Mouse (Mus musculus): ENCODE data around the gene Lmo2. TPM values are rescaled to one million over a fixed set of nuclear protein-coding genes. Genes with fewer than 3 reads are reported as not detected.

The Lmo2 gene
- polyA plus RNA-seq, 1 experiment from 2014 or later, result 44.5 TPM

DNA sequence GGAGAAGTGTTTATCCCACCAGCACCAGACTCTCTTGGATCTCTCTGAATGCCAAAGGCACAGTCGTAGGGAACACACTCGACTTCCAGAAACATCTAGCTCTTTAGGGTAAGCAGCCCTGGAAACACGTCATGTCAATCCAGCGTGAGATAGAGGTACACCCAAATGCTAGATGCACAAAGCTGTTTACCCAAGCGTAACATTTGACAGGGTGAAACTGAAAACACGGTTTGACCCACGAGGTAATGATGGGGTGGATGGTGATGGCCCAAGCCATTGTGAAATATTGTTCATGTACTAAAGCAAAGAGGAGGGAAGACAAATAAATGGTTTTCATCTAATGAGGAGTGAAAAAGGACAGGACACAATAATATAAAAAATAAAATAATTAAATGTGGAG is 23.5 kb upstream of the Lmo2 start:
- WGBS, result 55% methylated on average over 7 of the region's 7 CpGs

DNA sequence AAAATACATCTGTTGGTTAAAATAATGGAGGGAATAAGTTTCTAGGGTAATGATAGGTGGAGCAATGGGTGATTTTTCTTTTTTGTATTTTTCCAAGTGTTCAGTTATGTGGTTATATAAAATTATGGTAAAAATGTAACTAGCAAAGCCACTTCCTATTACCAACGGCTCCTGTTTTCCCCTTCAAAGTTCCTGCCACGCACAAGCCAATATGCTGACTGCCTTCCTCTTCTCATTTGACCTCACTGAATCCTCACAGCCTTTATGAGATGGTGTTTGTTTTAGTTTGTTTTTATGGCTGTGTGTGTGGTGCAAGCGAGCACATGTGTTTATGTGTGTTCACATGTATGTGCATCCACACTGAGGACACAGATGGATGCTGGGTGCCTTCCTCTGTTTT is 23.1 kb upstream of the Lmo2 start:
- 62% methylated on average over 3 of the region's 3 CpGs for WGBS
- H3K27me3 ChIP-seq (ENCODE audit: insufficient read depth, low read length), result no peaks in the 10 kb centered on the region
- H3K4me3 ChIP-seq (ENCODE audit: low read depth, low read length), result no peak overlapping the region
- H3K9ac ChIP-seq, result no peak overlapping the region
- ATAC-seq (ENCODE audit: insufficient read depth) (no peak), DNase-seq (no peak)
- no peak overlapping the region for H3K4me2 ChIP-seq
- no peaks in the 10 kb centered on the region for H3K36me3 ChIP-seq (ENCODE audit: insufficient read depth)
- H3K4me1 ChIP-seq (ENCODE audit: insufficient read depth), result peaks cover 3% of the 10 kb centered on the region; the same call in 1 of the 2 replicates
- H3K9me3 ChIP-seq (ENCODE audit: low read depth, low read length), result no peaks in the 10 kb centered on the region
- TF ChIP-seq CTCF (IDR thresholded peaks at IDR 0.05; ENCODE audit: low read depth), result no peak
- no peak overlapping the region for H3K27ac ChIP-seq (ENCODE audit: low read depth)

More for the DNA sequence above, 23.5 kb upstream of the Lmo2 start:
- H3K9ac ChIP-seq, result no peak overlapping the region
- no peaks in the 10 kb centered on the region for H3K9me3 ChIP-seq (ENCODE audit: low read depth, low read length)
- H3K4me3 ChIP-seq (ENCODE audit: low read depth, low read length), result no peak overlapping the region
- no peak overlapping the region for H3K27ac ChIP-seq (ENCODE audit: low read depth)
- TF ChIP-seq CTCF (IDR thresholded peaks at IDR 0.05; ENCODE audit: low read depth), result no peak
- ATAC-seq (ENCODE audit: insufficient read depth), result no peak
- H3K4me1 ChIP-seq (ENCODE audit: insufficient read depth), result peaks cover 3% of the 10 kb centered on the region; the same call in 1 of the 2 replicates
- DNase-seq, result no peak
- no peak overlapping the region for H3K4me2 ChIP-seq
- no peaks in the 10 kb centered on the region for H3K36me3 ChIP-seq (ENCODE audit: insufficient read depth)
- H3K27me3 ChIP-seq (ENCODE audit: insufficient read depth, low read length), result no peaks in the 10 kb centered on the region

DNA sequence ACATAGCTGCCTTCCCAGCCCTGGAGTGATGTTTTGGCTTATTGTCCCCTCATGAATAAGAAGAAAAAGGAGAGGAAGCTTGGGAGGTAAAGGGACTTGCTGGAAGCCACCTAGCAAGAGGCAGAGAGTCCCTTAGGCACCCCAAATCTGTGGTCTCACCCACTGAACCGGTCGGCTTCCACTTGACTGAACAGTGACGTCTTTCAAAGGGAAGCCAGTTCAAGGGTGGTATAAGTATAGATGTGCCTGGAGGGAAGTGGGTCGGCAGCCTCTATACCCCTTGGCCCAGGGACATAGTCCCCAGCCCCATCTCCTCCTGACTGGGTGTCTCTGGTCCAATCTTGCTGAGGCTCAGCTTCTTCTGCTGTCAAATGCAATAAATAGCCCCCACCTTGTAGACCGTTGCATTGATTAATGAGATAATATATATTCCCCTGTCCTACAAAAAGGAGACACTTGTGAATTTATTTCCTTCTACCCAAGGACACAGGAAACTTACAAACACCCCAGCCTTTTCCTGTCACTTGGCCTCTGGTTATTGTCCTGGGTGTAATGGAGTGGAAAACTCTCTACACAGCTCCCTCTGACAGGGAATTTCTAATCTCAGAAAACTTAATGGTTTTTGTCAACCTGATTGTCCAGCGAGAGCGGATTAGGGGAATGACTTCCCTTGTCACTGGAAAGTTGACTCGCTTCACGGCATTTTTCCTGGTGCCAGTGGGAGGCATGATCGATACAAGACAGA is 21.9 kb upstream of the Lmo2 start:
- H3K9ac ChIP-seq, result no peak overlapping the region
- WGBS, result 72% methylated on average over 10 of the region's 10 CpGs
- no peak for ATAC-seq (ENCODE audit: insufficient read depth)
- no peaks in the 10 kb centered on the region for H3K9me3 ChIP-seq (ENCODE audit: low read depth, low read length)
- H3K4me1 ChIP-seq (ENCODE audit: insufficient read depth), result no peaks in the 10 kb centered on the region
- H3K4me3 ChIP-seq (ENCODE audit: low read depth, low read length), result no peak overlapping the region
- H3K4me2 ChIP-seq, result no peak overlapping the region
- no peak overlapping the region for H3K27ac ChIP-seq (ENCODE audit: low read depth)
- no peak for TF ChIP-seq CTCF (IDR thresholded peaks at IDR 0.05; ENCODE audit: low read depth)
- no peaks in the 10 kb centered on the region for H3K36me3 ChIP-seq (ENCODE audit: insufficient read depth)
- DNase-seq, result no peak
- no peaks in the 10 kb centered on the region for H3K27me3 ChIP-seq (ENCODE audit: insufficient read depth, low read length)

GRCm38 (mm10) chr2:103936666-103937065 is 21.1 kb upstream of the Lmo2 start:
- no peak for DNase-seq
- Histone ChIP-seq H3K9ac (no peak overlapping the region), H3K4me1 (ENCODE audit: insufficient read depth) (no peaks in the 10 kb centered on the region), H3K36me3 (ENCODE audit: insufficient read depth) (no peaks in the 10 kb centered on the region), H3K4me2 (no peak overlapping the region), H3K9me3 (ENCODE audit: low read depth, low read length) (no peaks in the 10 kb centered on the region), H3K4me3 (ENCODE audit: low read depth, low read length) (no peak overlapping the region), H3K27me3 (ENCODE audit: insufficient read depth, low read length) (no peaks in the 10 kb centered on the region), H3K27ac (ENCODE audit: low read depth) (no peak overlapping the region)
- no peak for ATAC-seq (ENCODE audit: insufficient read depth)
- 86% methylated on average over 2 of the region's 2 CpGs for WGBS
- no peak for TF ChIP-seq CTCF (IDR thresholded peaks at IDR 0.05; ENCODE audit: low read depth)

DNA sequence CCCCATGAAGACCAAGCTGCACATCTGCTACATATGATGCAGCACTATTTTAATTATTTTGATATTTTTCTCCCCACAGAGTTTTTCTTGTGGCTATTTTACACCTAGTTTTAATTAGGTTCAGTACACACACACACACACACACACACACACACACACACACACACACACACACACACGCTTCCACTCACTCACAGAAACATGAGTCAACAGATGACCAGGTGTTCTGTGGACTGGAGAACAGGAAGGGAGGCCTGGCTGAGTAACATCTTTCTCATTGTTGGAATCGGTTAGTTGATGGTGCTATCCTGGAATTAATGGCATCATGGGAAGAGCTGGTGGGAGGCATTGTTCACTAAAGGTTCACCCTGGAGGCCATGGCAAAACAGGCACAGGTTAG is 20.1 kb upstream of the Lmo2 start:
- no peak overlapping the region for H3K4me2 ChIP-seq
- DNase-seq (no peak), ATAC-seq (ENCODE audit: insufficient read depth) (no peak)
- no peaks in the 10 kb centered on the region for H3K9me3 ChIP-seq (ENCODE audit: low read depth, low read length)
- TF ChIP-seq CTCF (IDR thresholded peaks at IDR 0.05; ENCODE audit: low read depth), result no peak
- H3K27ac ChIP-seq (ENCODE audit: low read depth), result no peak overlapping the region
- no peaks in the 10 kb centered on the region for H3K27me3 ChIP-seq (ENCODE audit: insufficient read depth, low read length)
- no peaks in the 10 kb centered on the region for H3K36me3 ChIP-seq (ENCODE audit: insufficient read depth)
- 70% methylated on average over 2 of the region's 2 CpGs for WGBS
- H3K4me1 ChIP-seq (ENCODE audit: insufficient read depth), result no peaks in the 10 kb centered on the region
- no peak overlapping the region for H3K4me3 ChIP-seq (ENCODE audit: low read depth, low read length)
- no peak overlapping the region for H3K9ac ChIP-seq

GRCm38 (mm10) chr2:103938573-103938972 is 19.2 kb upstream of the Lmo2 start:
- ATAC-seq (ENCODE audit: insufficient read depth), result no peak
- Histone ChIP-seq H3K27me3 (ENCODE audit: insufficient read depth, low read length) (no peaks in the 10 kb centered on the region), H3K4me1 (ENCODE audit: insufficient read depth) (no peaks in the 10 kb centered on the region), H3K27ac (ENCODE audit: low read depth) (no peak overlapping the region), H3K9me3 (ENCODE audit: low read depth, low read length) (no peaks in the 10 kb centered on the region), H3K4me2 (no peak overlapping the region), H3K4me3 (ENCODE audit: low read depth, low read length) (no peak overlapping the region), H3K36me3 (ENCODE audit: insufficient read depth) (no peaks in the 10 kb centered on the region), H3K9ac (no peak overlapping the region)
- DNase-seq, result no peak
- 68% methylated on average over 1 of the region's 1 CpGs for WGBS
- TF ChIP-seq CTCF (IDR thresholded peaks at IDR 0.05; ENCODE audit: low read depth), result no peak

GRCm38 (mm10) chr2:103939003-103939402 is 18.8 kb upstream of the Lmo2 start:
- Histone ChIP-seq H3K4me3 (ENCODE audit: low read depth, low read length) (no peak overlapping the region), H3K4me1 (ENCODE audit: insufficient read depth) (no peaks in the 10 kb centered on the region), H3K36me3 (ENCODE audit: insufficient read depth) (no peaks in the 10 kb centered on the region), H3K9me3 (ENCODE audit: low read depth, low read length) (no peaks in the 10 kb centered on the region), H3K27me3 (ENCODE audit: insufficient read depth, low read length) (no peaks in the 10 kb centered on the region), H3K27ac (ENCODE audit: low read depth) (no peak overlapping the region), H3K4me2 (no peak overlapping the region), H3K9ac (no peak overlapping the region)
- no peak for DNase-seq
- TF ChIP-seq CTCF (IDR thresholded peaks at IDR 0.05; ENCODE audit: low read depth), result no peak
- ATAC-seq (ENCODE audit: insufficient read depth), result no peak
